Mouse (Mus musculus) gastrocnemius, postnatal 10 days (tissue): ENCODE measurements around the gene Adora3. TPM values are rescaled to one million over a fixed set of nuclear protein-coding genes. Genes with fewer than 3 reads are reported as not detected.
A peak's percentile ranks its signal among the peaks of the same experiment; 100 is the strongest.

Experiments
- DNase-seq: peaks from one replicate; pipeline ENCODE4 v3.0.0; 2021; ENCODE audit warnings: mixed read lengths
- long read RNA-seq, 2 experiments: library from polyadenylated mRNA; stranded (forward); transcript quantifications; one replicate each; pipeline ENCODE4 v2.0.0; 2021
- total RNA-seq, 2 experiments: library from RNA; stranded (reverse); gene quantifications; 2 replicates each; pipeline ENCODE4 v1.2.3; 2021

Gene Adora3
- total RNA-seq: under 1 TPM; 0.19 to 0.29 TPM
- long read RNA-seq, experiment 1: 0 reads
- long read RNA-seq, experiment 2: 0 reads

GRCm38 (mm10) chr3:105870558-105870957, at the start of gene Adora3, which contains the start of gene Tmigd3:
Gene Adora3 (plus strand): TSS chr3:105870858.
Gene Tmigd3 (plus strand): TSS chr3:105870903.
- DNase-seq: no peak

- no peak for DNase-seq
These were observed 49.2 kb upstream of the Adora3 start for GRCm38 (mm10) chr3:105821504-105821903.

GRCm38 (mm10) chr3:105823609-105824008, 47.0 kb upstream of the Adora3 start:
- DNase-seq: no peak

- no peak for DNase-seq
These were observed 46.6 kb upstream of the Adora3 start for GRCm38 (mm10) chr3:105824103-105824502.

- no peak for DNase-seq
These were observed 46.0 kb upstream of the Adora3 start for GRCm38 (mm10) chr3:105824704-105825103.

- DNase-seq: peak; percentile 53
These were observed 45.0 kb upstream of the Adora3 start for GRCm38 (mm10) chr3:105825501-105826161.

- DNase-seq: no peak
These were observed 39.1 kb upstream of the Adora3 start for GRCm38 (mm10) chr3:105831584-105831983.

- no peak for DNase-seq
These were observed 34.8 kb upstream of the Adora3 start for GRCm38 (mm10) chr3:105835875-105836274.

GRCm38 (mm10) chr3:105836883-105837282, 33.8 kb upstream of the Adora3 start:
- DNase-seq: no peak

- no peak for DNase-seq
These were observed 32.0 kb upstream of the Adora3 start for GRCm38 (mm10) chr3:105838655-105839054.

GRCm38 (mm10) chr3:105839836-105840235, 30.8 kb upstream of the Adora3 start:
- no peak for DNase-seq

- DNase-seq: no peak
These were observed 24.2 kb upstream of the Adora3 start for GRCm38 (mm10) chr3:105846294-105847069.

- no peak for DNase-seq
These were observed 16.9 kb upstream of the Adora3 start for GRCm38 (mm10) chr3:105853781-105854180.

- DNase-seq: no peak
These were observed 15.9 kb upstream of the Adora3 start for GRCm38 (mm10) chr3:105854786-105855185.

GRCm38 (mm10) chr3:105857513-105857912, 13.1 kb upstream of the Adora3 start:
- DNase-seq: no peak

GRCm38 (mm10) chr3:105861747-105862366, 8.8 kb upstream of the Adora3 start:
- no peak for DNase-seq

GRCm38 (mm10) chr3:105864123-105864522, 6.5 kb upstream of the Adora3 start:
- DNase-seq: no peak

GRCm38 (mm10) chr3:105865122-105865521, 5.5 kb upstream of the Adora3 start:
- DNase-seq: no peak

- no peak for DNase-seq
These were observed 2.5 kb upstream of the Adora3 start for GRCm38 (mm10) chr3:105868135-105868534.

- DNase-seq: no peak
These were observed 1.4 kb downstream of the Adora3 start for GRCm38 (mm10) chr3:105872034-105872433.

GRCm38 (mm10) chr3:105872579-105872978, 1.9 kb downstream of the Adora3 start:
- DNase-seq: no peak

GRCm38 (mm10) chr3:105873451-105874445, 3.1 kb downstream of the Adora3 start:
- DNase-seq: no peak
